Mouse (Mus musculus) kidney, adult 2 months (tissue): Measurements from ENCODE around the gene Prkg1. TPM values are rescaled to one million over a fixed set of nuclear protein-coding genes. Genes with fewer than 3 reads are reported as not detected.
A peak's percentile ranks its signal among the peaks of the same experiment; 100 is the strongest.

ENCODE experiments used
- DNase-seq: peaks from one replicate; pipeline ENCODE4 v3.0.0; 2021
- H3K27ac ChIP-seq: fragments of 200-500 bp; 2 replicates; pipeline ENCODE4 v1.5.1; 2012; ENCODE audit warnings: low read depth, low read length, control low read depth, inconsistent platforms; ENCODE audit not compliant: insufficient read depth
- H3K27me3 ChIP-seq: fragments of 200-500 bp; replicated peaks from 2 replicates; pipeline ENCODE4 v1.6.1; 2012; ENCODE audit warnings: mild to moderate bottlenecking, moderate library complexity, low read length, inconsistent platforms; ENCODE audit not compliant: control insufficient read depth, insufficient read depth
- H3K36me3 ChIP-seq: fragments of 200-500 bp; 2 replicates; pipeline ENCODE4 v1.6.1; 2012; ENCODE audit warnings: mild to moderate bottlenecking, moderate library complexity, low read length, inconsistent platforms; ENCODE audit not compliant: control insufficient read depth, insufficient read depth
- H3K4me1 ChIP-seq: fragments of 200-500 bp; 2 replicates; pipeline ENCODE4 v1.6.1; 2011; ENCODE audit warnings: low read length; ENCODE audit not compliant: control insufficient read depth, insufficient read depth
- H3K4me3 ChIP-seq: fragments of 200-500 bp; 2 replicates; pipeline ENCODE4 v1.5.1; 2011; ENCODE audit warnings: mild to moderate bottlenecking, low read depth, low read length, control low read depth; ENCODE audit not compliant: insufficient read depth
- CTCF ChIP-seq: fragments of 200-500 bp; conservative IDR thresholded peaks from 2 replicates; pipeline ENCODE4 v1.5.1; 2011; ENCODE audit warnings: low read depth, mild to moderate bottlenecking, control low read depth, low read length, moderate library complexity, mixed read lengths; ENCODE audit not compliant: insufficient read depth, insufficient read length
- POLR2A ChIP-seq: fragments of 200-500 bp; IDR thresholded peaks from one replicate; pipeline ENCODE4 v1.6.1; 2011; ENCODE audit warnings: low read depth, low read length, control low read depth
- WGBS: fragments of 180-500 bp; shearing (Covaris S2); methylation state at CpG from one replicate; pipeline ENCODE4 v1.1.7; 2018; 5-methylcytosine and 5-hydroxymethylcytosine counted together
- polyA plus RNA-seq: library from polyadenylated mRNA; depleted of rRNA; stranded (reverse); fragments of >200 nt; gene quantifications from 2 replicates; pipeline ENCODE4 v1.2.3, GENCODE M21; 2012

Gene Prkg1
- polyA plus RNA-seq, 1 experiment: 1.7 TPM

GRCm38 (mm10) chr19:31097857-31098256 is 667.0 kb downstream of the Prkg1 start:
- 77% methylated on average over 3 of the region's 3 CpGs for WGBS
- Histone ChIP-seq H3K4me3 (no peak overlapping the region), H3K36me3 (no peaks in the 10 kb centered on the region), H3K4me1 (no peaks in the 10 kb centered on the region), H3K27ac (no peak overlapping the region), H3K27me3 (no peaks in the 10 kb centered on the region)
- DNase-seq: no peak
- TF ChIP-seq CTCF (no peak), POLR2A (no peak)

- Histone ChIP-seq H3K27ac (no peak overlapping the region), H3K4me1 (0 out of 2 replicates have a peak, but pooled peaks cover 3% of the 10 kb centered on the region), H3K27me3 (no peaks in the 10 kb centered on the region), H3K4me3 (peak overlapping the region; percentile 64; the same call in 1 of the 2 replicates), H3K36me3 (no peaks in the 10 kb centered on the region; the same call in 1 of the 2 replicates)
- 97% methylated on average over 8 of the region's 8 CpGs for WGBS
- no peak for DNase-seq
- TF ChIP-seq CTCF (no peak), POLR2A (no peak)
Observed at GRCm38 (mm10) chr19:31083761-31084160, 681.1 kb downstream of the Prkg1 start.

GRCm38 (mm10) chr19:31082662-31083429 is 682.0 kb downstream of the Prkg1 start, which contains the start of gene Cstf2t:
Gene Cstf2t (plus strand): TSS chr19:31082837.
- 0 out of 2 replicates have a peak, but pooled peaks cover 3% of the 10 kb centered on the region for H3K4me1 ChIP-seq
- WGBS: 2% methylated on average over 56 of the region's 56 CpGs
- peak within 1 kb of the TSS; percentile 66 for H3K27ac ChIP-seq
- no peaks in the 10 kb centered on the region; the same call in 1 of the 2 replicates for H3K36me3 ChIP-seq
- peak; percentile 100 for DNase-seq
- H3K4me3 ChIP-seq: peak within 1 kb of the TSS; percentile 64
- H3K27me3 ChIP-seq: no peaks in the 10 kb centered on the region
- TF ChIP-seq CTCF: no peak
- peak; percentile 70 for TF ChIP-seq POLR2A

GRCm38 (mm10) chr19:31082226-31082625 is 682.6 kb downstream of the Prkg1 start:
- WGBS: 20% methylated on average over 7 of the region's 7 CpGs
- TF ChIP-seq POLR2A: no peak
- no peak for TF ChIP-seq CTCF
- H3K4me1 ChIP-seq: 0 out of 2 replicates have a peak, but pooled peaks cover 3% of the 10 kb centered on the region
- H3K4me3 ChIP-seq: peak overlapping the region; percentile 40
- H3K36me3 ChIP-seq: no peaks in the 10 kb centered on the region; the same call in 1 of the 2 replicates
- H3K27ac ChIP-seq: no peak overlapping the region
- no peaks in the 10 kb centered on the region for H3K27me3 ChIP-seq
- DNase-seq: no peak

GRCm38 (mm10) chr19:31078241-31078640 is 686.6 kb downstream of the Prkg1 start:
- DNase-seq: no peak
- 59% methylated on average over 3 of the region's 3 CpGs for WGBS
- no peaks in the 10 kb centered on the region for H3K4me1 ChIP-seq

GRCm38 (mm10) chr19:31076106-31076505 is 688.7 kb downstream of the Prkg1 start:
- Histone ChIP-seq H3K4me3 (no peak overlapping the region), H3K36me3 (no peaks in the 10 kb centered on the region), H3K27ac (no peak overlapping the region), H3K4me1 (no peaks in the 10 kb centered on the region), H3K27me3 (no peaks in the 10 kb centered on the region)
- WGBS: 92% methylated on average over 4 of the region's 4 CpGs
- DNase-seq: no peak
- no peak for TF ChIP-seq POLR2A
- TF ChIP-seq CTCF: no peak

More at GRCm38 (mm10) chr19:31078241-31078640, 686.6 kb downstream of the Prkg1 start:
- Histone ChIP-seq H3K4me3 (no peak overlapping the region), H3K27me3 (no peaks in the 10 kb centered on the region), H3K36me3 (no peaks in the 10 kb centered on the region), H3K27ac (no peak overlapping the region)
- TF ChIP-seq POLR2A: no peak
- no peak for TF ChIP-seq CTCF

GRCm38 (mm10) chr19:31074717-31075063 is 690.1 kb downstream of the Prkg1 start:
- Histone ChIP-seq H3K36me3 (no peaks in the 10 kb centered on the region), H3K4me3 (no peak overlapping the region), H3K27ac (no peak overlapping the region), H3K27me3 (no peaks in the 10 kb centered on the region), H3K4me1 (no peaks in the 10 kb centered on the region)
- TF ChIP-seq POLR2A: no peak
- no peak for DNase-seq
- WGBS: 28% methylated on average over 3 of the region's 3 CpGs
